Mouse (Mus musculus) layer of hippocampus, postnatal 36 days (tissue): ENCODE measurements around the gene Sumo1. TPM values are rescaled to one million over a fixed set of nuclear protein-coding genes. Genes with fewer than 3 reads are reported as not detected.
A peak's percentile ranks its signal among the peaks of the same experiment; 100 is the strongest.
"Not testable (repeated sequence)": the region's sequence is repeated elsewhere in the genome, so short reads cannot be mapped to it uniquely, and the experiment has no call there.

Experiments
- DNase-seq, 2 experiments: peaks; one replicate each; pipeline ENCODE4 v3.0.0; 2022
- total RNA-seq, 2 experiments: library from RNA; stranded (reverse); gene quantifications; 2 replicates each; pipeline ENCODE4 v1.2.3; 2021

Gene Sumo1
- 100 to 1,000 TPM; 120 to 126 TPM for total RNA-seq

DNA sequence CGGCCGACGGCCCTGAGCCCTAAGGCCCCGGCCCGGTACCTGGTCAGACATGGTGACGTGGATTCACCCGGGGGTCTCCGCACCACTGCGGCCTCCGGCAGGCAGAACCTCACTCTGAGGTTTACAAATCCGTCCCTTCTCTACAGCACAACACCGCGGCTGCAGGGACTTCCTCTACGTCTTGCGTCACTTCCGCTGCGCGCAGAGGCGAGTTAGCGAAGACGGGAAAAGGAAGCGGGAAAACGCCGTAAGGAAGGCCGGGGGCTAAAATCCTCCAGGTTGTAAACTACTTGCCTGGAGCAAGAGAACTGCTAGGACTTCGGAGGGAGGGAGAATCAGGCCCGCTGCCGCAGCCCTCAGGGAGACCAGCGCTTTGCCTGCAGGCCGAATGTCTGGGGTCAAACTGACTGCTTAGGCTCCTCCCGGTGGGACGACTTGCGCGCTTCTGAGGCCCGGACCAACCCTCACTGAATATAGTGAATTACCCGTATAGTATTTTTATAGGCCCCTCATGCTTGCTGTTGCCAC, at the start of gene Sumo1:
TSS of gene Sumo1 (minus strand) at position 194 of the 528 bp plus-strand sequence.
- DNase-seq: peak; percentile 87 to 88

DNA sequence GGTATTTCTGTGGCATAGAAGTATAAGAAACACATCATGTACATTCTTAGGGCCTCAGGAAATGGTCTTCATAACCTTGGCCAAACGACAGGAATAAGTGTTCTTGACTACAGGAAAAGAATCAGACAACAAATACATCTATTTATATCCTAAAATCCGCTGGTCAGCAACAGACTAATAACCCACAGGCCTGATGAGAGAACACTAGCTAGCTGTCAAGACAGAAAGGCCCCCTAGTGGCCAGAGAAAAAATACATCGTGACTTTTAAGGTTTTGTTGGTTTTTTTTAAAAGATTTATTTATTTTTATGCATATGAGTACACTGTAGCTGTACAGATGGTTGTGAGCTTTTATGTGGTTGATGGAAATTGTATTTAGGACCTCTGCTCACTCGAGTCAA, 49.3 kb upstream of the Sumo1 start:
- no peak for DNase-seq

DNA sequence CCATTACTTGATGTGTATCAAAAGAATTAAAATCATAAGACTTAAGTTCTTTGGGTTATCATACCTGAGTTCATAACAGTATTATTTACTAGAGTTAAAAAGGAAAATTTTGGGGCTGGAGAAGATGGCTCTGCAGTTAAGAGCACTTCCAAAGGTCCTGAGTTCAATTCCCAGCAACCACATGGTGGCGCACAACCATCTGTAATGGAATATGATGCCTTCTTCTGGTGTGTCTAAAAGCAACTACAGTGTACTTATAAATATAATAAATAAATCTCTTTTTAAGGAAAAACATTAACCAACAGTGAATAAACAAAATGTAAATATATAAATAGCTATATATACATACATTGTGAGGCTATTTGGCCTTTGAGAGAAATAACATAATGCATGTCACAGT, 31.1 kb upstream of the Sumo1 start:
- DNase-seq: no peak

DNA sequence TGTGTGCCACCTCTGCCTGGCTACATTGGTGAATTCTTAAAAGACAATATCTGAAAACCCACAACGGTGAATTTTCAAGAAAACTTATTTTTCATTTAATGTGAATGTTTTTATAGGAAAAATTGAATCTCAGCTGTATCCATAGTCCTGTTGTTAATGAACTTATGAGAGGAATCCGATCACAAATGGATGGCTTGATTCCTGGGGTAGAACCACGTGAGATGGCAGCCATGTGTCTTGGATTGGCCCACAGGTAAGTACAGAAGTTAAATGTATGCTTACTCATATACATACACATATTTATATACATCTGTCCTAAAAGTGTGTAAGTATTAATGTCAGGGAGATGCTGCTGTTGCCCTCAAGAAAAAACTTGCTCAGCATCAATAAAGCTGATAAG, 27.6 kb upstream of the Sumo1 start:
- DNase-seq: no peak

DNA sequence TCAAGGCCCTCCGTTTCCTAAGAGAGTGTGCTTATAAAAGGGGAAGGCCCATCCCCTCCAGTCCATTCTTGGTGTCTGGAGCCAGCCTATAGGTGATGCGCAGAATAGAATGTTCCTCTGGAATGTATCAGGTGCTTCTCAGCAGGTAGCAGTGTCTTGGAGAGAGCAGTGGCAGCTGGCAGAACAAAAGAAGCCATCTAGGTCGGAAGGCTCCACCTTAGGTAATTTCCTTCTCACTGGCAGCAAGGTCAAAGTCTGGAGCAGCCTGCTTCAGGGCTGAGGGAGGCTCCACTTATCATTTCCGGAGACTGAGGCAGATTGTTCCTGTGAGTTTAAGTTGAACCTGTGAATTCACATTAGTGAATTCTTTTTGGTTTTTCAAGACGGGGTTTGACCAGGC, 27.1 kb upstream of the Sumo1 start:
- DNase-seq: no peak

DNA sequence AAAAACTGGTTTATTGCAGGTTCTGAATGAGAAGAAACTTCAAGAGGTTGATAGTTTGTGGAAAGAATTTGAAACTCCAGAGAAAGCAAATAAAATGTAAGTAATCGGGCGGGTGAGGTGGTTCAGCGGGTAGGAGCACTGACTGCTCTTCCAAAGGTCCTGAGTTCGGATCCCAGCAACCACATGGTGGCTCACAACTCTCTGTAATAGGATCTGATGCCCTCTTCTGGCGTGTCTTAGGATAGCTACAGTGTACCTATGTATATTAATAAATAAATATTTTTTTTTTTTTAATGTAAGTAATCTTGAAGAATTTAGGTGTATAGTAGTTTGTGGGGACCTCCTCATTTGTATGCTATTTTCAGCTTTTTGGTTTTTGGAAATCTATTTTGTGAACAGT, 19.8 kb upstream of the Sumo1 start:
- no peak for DNase-seq

DNA sequence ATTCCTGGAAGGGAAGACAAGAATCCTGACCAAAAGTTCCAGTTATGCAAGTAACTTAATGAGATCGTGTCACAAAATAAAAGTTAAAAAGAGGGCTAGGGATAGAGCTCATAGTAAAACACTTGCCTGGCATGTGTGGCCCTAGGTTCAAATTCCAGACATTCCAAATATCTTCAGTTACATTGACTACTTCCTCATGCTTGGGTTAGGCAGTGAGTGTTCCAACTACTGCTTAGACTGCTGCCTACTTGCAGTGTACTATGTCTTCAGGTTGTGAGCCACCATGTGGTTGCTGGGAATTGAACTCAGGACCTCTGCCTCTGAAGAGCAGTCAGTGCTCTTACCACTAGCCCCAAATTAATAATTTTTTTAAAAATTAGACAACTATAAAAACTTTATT, 16.9 kb upstream of the Sumo1 start:
- DNase-seq: no peak

DNA sequence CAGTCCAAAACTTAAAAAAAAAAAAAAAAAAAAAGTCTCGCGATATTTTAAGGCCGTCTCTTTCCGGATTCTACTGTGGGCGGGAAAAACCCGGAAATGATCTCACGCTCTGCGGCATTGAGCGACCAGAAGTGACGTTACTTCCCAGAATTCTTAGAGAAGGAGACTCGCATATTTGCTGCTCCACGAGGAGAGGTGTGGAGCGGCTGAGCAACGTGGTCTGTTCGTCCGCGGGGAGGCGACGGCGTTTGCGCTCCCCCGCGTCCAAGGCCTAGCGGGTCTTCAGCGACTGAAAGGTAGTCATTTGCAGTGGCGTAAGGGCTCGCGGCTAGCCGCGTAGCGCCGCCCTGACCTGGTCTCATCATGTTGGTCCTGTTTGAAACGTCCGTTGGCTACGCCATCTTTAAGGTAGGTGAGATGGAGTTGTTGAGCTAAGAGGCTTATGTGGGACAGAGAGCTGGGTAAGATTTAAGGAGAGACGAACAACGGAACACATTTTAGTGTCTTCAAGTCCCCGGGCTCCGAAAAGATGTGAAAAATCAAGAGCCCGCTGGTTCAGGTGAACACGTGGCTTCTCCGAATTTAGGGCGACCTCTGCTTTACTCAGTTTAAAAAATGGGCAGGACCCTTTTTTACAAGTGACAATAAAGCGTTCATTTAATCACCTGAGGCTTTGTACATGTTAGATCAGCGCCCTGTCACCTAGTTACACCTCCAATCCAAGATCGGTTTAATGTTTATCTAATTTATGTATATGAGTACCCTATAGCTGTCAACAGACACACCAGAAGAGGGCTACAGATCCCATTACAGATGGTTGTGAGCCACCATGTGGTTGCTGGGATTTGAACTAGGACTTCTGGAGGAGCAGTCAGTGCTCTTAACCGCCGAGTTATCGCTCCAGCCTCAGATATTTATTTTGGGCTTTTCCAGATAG, 14.5 kb upstream of the Sumo1 start, which contains the start of gene Nop58:
TSS of gene Nop58 (plus strand) at position 153 of the 937 bp plus-strand sequence.
- peak; percentile 85 to 89 for DNase-seq

DNA sequence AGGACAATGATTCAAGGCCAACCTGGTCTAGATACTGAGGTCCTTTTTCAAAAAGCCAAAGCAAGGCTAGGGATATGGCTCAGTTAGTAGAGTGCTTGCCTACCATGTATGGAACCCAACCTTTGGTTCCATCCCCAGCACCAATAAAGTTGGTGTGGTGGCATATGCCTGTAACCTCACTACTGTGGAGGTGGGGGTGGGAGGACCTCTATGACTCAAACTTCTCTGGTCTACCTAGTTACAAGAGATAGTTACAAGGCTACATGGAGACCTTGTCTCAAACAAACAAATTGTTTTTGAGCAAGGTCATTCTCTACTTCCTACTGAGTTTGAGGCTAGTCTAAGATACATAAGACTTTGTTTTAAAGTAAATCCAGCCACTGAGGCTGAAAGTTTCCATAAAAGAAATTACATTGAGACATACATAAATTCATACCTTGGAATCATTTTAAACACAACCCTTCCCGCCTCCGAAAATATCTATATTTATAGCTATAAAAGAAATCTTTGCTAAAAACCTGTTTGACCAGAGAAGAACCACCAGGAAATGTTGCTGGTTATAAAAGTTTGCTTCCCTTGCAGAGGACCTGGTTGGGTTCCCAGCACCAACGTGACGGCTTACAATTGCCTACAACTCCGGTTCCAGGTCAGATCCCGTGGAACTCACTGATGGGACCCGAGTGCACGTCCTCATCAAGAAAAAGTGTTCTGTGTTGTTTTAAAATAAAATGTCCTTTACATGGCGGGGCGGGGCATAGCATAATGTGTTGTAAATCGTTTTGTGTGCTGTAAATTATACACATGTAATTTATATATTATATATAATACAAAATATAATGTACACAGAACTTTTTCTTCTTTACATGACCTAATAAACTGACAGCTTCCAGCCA, 13.5 kb upstream of the Sumo1 start:
- peak; percentile 7 to 11 for DNase-seq

DNA sequence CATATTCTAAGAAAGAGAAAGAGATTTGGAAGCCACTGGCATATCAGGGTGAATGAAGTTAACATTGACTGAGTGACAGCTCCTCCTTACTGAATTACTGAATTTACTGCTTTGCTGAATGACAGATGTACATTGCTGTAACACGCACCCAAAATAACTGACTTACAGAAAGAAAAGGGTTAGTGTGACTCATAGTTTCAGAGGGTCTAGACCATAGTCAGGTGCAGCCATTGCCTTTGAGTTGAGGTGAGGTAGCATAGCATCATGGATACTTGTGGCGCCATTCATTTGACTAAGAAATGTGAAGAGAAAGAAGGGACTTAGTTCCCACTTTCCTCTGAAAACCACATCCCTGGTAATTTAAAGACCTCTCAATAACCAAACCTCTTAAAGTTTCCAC, 3.0 kb upstream of the Sumo1 start:
- DNase-seq: no peak

DNA sequence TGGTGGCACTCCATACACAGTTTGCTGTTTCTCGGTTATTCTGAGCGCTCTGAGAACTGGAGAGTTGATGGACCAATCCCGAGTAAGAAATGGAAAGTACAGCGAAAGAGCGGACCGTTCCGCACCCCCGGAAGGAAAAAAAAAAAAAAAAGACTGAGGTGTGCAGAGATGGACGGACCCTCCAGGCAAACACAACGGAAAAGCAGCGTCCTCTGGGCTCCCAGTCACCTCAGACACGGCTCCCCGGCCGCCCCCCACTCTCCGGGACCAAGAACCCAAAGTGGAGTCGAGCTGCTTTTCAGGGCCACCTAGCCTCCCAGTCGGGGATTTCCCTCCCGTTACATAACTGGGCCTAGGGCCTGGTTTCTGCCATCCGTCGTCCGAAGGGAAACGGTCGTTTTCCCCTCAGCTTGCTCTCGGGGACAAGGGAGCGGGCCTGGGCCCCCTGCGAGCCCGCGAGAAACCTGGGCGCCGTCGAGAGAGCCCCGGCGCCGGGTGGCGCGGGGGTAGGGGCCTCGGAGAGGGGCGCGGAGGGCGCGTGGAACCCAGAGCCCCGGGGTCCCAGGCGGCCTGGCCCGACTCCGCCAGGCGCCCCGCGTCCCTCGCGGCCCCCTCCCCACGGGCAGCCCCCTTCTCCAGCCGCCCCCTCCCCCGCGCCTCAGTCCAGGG, 538 bp downstream of the Sumo1 start:
- peak; percentile 22 to 26 for DNase-seq

DNA sequence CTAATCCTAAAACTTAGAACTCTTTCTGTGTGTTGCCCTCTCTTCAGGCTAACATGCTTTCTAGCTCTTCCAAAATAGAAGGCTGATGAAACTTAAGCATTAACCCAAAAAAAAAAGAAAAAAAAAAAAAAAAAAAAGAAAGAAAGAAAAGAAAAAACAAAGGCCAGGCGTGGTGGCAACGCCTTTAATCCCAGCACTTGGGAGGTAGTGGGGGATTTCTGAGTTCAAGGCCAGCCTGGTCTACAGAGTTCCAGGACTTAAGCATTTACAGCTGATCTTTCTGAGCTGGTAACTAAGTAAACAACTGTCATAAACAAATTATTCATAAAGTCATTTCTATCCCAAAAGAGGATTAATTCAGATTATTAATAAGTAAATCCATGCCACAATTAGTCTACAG, 1.8 kb downstream of the Sumo1 start:
- no peak for DNase-seq

DNA sequence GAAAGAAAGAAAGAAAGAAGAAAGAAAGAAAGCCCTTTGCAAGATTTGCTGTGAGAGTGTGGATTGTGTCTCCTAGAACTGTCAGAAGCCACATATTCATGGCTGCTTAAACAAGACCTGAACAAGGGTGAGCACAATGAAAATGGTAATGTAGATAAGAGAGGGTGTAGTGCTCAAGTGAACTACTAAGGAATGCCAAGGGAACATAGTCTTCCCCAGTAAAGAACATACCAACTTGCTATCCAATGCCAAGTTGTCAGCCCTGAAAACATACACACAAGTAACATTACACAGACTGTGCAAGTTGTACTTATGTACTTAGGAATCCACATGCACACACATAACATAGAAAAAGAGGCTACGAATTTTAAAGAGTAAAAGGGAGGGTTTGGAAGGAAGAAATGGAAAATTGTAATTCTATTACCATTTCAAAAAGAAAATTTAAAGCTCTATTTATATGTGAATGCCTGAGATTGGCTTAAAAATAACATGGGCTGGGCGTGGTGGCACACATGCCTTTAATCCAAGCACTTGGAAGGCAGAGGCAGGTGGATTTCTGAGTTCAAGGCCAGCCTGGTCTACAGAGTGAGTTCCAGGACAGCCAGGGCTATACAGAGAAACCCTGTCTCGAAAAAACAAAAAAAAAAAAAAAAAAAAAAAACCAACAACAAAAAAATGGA, 7.0 kb downstream of the Sumo1 start:
- no peak for DNase-seq

DNA sequence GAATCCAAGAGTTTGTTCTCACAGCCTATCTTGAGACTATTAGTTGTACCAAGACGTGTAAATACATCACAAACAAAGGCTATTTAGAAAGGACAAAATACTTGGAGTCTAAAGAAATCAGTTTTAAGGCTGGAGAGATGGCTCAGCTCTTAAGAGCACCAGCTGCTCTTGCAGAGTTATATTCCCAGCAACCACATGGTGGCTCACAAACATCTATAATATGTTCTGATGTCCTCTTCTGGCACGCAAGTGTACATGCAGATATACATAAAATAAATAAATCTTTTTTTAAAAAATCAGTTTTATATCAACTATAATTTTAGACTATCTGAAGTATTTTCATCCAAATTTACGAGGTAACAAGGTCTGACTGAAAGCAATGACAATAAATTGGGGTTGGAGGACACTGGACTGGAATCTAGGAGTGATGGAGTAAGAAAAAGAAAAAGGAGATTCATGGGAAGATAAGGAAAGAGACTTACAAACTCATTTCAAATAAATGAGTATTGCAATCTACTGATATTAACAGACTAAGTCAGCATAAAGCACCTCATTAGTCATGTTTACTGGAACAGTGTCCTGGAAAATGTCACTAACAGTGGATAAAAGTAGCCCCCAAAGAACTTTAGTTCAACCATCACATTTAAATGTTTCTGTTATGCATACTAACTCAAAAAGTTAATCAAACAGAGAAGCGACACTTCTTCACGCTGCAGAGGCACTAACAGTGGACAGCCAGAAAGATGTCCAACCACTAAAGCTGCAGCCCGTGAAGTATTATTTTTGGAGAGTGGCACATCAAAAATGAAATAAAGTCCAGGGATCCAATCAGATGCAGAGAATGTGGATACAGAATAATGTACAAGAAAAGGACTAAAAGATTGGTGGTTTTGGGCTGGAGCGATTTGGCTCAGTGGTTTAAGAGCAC, 14.1 kb downstream of the Sumo1 start:
- no peak for DNase-seq

DNA sequence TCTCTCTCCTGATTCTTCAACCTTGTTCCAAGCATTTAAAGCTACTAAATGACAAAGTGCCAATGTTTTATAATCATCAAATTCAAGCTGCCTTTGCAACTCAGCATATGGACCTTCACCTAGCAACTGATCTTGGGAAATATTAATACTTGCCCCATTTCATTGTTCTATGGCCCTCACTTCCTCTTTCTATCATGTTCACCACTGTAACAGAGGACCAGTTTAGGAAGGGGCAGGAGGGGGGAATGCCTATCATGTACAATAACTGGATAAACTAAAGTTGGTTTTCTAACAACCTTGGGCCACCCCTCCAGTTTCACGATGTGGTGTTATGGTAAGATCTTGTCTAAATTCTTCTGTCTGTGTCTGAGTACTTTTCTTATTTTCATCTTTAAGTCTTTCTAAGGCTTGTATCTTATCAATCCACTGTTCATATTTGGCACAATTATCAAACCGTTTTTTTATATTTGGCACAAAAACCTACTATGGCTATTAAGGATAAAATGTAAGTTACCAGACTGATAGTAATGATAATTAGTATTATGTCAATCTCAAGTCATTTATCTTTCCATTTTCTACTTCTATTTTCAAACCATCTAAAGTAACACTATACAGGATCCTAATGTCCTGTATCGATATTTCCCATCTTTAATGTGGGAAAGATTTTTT, 17.3 kb downstream of the Sumo1 start:
- no peak for DNase-seq

DNA sequence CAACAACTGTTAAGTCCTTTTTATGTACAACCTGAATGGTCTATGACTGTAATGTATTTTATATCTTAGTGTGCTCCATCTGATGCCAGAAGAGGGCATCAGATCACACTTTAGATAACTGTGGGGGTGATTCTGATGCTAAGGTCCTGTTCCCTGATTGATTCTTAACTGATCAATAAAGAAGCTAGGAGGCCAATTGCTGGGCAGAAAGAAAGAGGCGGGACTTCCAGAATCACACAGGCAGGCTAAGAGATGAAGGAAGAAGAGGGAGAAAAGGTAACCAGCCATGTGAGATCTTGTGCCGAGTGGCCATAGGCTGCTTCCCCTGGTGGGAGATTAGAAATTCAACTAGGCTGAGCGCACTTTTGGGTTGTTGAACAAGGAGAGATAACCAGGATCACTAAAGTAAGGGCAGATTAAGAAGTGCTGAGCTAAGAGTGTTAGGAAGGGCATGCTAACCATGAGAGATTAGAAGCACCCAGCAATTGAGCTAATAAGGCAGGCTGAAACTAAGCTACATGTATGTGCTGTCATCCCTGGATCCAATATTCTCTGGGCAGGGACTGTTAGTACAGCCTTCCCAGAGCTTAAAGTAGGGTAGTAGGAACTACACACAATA, 19.3 kb downstream of the Sumo1 start:
- no peak for DNase-seq

DNA sequence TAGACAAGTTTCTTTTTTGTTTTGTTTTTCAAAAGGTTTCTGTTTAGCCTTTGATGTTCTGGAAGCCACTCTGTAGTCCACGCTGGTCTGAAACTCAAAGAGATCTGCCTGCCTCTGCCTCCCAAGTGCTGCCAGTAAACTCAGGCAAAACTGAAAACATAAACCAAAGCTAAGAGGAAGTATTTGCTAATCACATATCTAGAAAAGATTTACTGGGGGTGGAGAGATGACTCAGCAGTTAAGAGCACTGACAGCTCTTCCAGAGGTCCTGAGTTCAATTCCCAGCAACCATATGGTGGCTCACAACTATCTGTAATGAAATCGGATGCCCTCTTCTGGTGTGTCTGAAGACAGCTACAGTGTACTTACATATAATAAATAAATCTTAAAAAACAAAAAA, 24.1 kb downstream of the Sumo1 start:
- not testable (repeated sequence) for DNase-seq

DNA sequence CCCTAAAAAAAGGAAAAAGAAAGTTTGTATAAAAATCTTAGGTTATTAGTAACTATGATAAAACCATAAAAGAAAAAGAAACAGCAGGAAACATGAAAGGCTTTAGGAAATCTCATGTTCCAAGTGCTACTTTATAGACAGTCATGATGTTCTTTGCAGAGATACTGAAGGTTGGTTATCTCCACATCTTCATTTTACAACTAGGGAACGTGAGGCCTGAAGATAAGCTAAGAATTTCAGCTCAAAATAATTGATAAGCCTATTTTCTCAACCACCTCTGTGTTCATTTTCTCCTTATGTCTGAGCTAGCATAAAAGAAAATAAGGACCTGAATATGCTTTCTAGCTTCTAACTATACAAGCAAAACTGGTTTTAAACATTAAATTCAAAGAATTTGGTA, 28.1 kb downstream of the Sumo1 start:
- no peak for DNase-seq

DNA sequence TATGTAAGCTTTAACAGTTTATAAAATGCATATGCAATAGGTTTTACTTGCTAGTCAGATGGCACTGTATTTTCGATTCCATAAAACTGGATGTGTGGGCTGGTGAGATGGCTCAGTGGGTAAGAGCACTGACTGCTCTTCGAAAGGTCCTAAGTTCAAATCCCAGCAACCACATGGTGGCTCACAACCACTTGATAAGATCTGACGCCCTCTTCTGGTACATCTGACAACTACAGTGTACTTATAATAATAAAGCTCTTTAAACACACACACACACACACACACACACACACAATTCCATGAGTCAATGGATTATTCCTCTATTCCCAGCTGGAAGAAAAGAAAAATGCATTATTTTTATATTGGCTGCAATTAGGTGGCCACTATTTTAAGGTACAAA, 32.3 kb downstream of the Sumo1 start:
- DNase-seq: no peak

DNA sequence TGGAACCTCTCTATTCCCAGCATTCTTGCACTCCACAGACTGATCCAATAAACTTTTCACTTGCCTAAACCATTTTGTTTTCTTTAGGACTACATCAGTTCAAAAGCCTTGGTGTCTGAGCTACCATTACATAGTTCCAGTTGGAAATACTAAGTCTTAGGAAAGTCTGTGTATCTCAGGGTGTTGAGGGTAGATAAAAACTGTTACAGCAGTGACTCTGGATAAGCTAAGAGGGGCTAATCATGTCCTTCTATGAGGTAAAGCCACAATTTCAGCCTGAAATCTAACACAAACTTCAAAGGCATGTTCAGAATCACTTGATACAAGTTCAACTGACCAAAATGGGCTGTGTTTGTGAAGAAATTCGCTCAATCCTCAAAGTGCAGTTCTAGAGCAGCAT, 34.3 kb downstream of the Sumo1 start:
- DNase-seq: no peak
